Mouse (Mus musculus) forebrain, embryonic 15.5 days (tissue): Measurements from ENCODE around the gene Zcchc2. TPM values are rescaled to one million over a fixed set of nuclear protein-coding genes. Genes with fewer than 3 reads are reported as not detected.

Source experiments
- ATAC-seq: fragments of 200-750 bp; cut with Nextera tagmentation; replicated peaks from 2 replicates; pipeline ENCODE4 v1.8.0; 2017; ENCODE audit warnings: mild to moderate bottlenecking, moderate TSS enrichment, moderate library complexity
- H3K27ac ChIP-seq: fragments of 300-500 bp; sonication (generic); replicated peaks from 2 replicates; pipeline ENCODE4 v1.5.1; 2015; ENCODE audit warnings: mild to moderate bottlenecking, inconsistent platforms
- H3K27me3 ChIP-seq: fragments of 300-500 bp; sonication (generic); 2 replicates; pipeline ENCODE4 v1.6.1; 2015; ENCODE audit warnings: inconsistent platforms
- H3K36me3 ChIP-seq: fragments of 300-500 bp; sonication (generic); 2 replicates; pipeline ENCODE4 v1.6.1; 2015; ENCODE audit warnings: mild to moderate bottlenecking, inconsistent platforms
- H3K4me1 ChIP-seq: fragments of 300-500 bp; sonication (generic); 2 replicates; pipeline ENCODE4 v1.6.1; 2015; ENCODE audit warnings: inconsistent platforms
- H3K4me2 ChIP-seq: fragments of 300-500 bp; sonication (generic); replicated peaks from 2 replicates; pipeline ENCODE4 v1.6.1; 2015; ENCODE audit warnings: mild to moderate bottlenecking, inconsistent platforms
- H3K4me3 ChIP-seq: fragments of 300-500 bp; sonication (generic); 2 replicates; pipeline ENCODE4 v1.5.1; 2015; ENCODE audit warnings: mild to moderate bottlenecking, inconsistent platforms
- H3K9ac ChIP-seq: fragments of 300-500 bp; sonication (generic); replicated peaks from 2 replicates; pipeline ENCODE4 v1.6.1; 2015; ENCODE audit warnings: mild to moderate bottlenecking, inconsistent platforms
- H3K9me3 ChIP-seq: fragments of 300-500 bp; sonication (generic); 2 replicates; pipeline ENCODE4 v1.6.1; 2016; ENCODE audit warnings: inconsistent platforms
- WGBS: fragments of 180-500 bp; shearing (Covaris S2); methylation state at CpG from one replicate; pipeline ENCODE4 v1.1.7; 2015; ENCODE audit warnings: mixed read lengths; 5-methylcytosine and 5-hydroxymethylcytosine counted together
- polyA plus RNA-seq: library from polyadenylated mRNA; unstranded; fragments of >200 nt; fragmentation: Nextera tagmentation; extraction: Ambion mirVana; gene quantifications from 2 replicates; pipeline ENCODE4 v1.2.1, GENCODE M21; 2015

Gene Zcchc2
- polyA plus RNA-seq, 1 experiment from 2014 or later, result 1.6 TPM

- H3K4me2 ChIP-seq, result no peak overlapping the region
- no peak for ATAC-seq
- peaks cover 19% of the 10 kb centered on the region for H3K4me1 ChIP-seq
- no peaks in the 10 kb centered on the region for H3K27me3 ChIP-seq
- no peak overlapping the region for H3K27ac ChIP-seq
- H3K9me3 ChIP-seq, result no peaks in the 10 kb centered on the region
- no peak overlapping the region for H3K9ac ChIP-seq
- H3K36me3 ChIP-seq, result no peaks in the 10 kb centered on the region
- 88% methylated on average over 6 of the region's 6 CpGs for WGBS
- no peak overlapping the region for H3K4me3 ChIP-seq
These were observed 77.1 kb downstream of the Zcchc2 start for GRCm38 (mm10) chr1:106067306-106067705.

GRCm38 (mm10) chr1:106069867-106070543, 79.8 kb downstream of the Zcchc2 start:
- no peak for ATAC-seq
- 70% methylated on average over 7 of the region's 7 CpGs for WGBS
- Histone ChIP-seq H3K4me3 (no peak overlapping the region), H3K27me3 (no peaks in the 10 kb centered on the region), H3K36me3 (no peaks in the 10 kb centered on the region), H3K4me2 (no peak overlapping the region), H3K4me1 (peaks cover 16% of the 10 kb centered on the region), H3K9me3 (no peaks in the 10 kb centered on the region), H3K9ac (no peak overlapping the region), H3K27ac (no peak overlapping the region)

GRCm38 (mm10) chr1:106070814-106071213, 80.6 kb downstream of the Zcchc2 start:
- Histone ChIP-seq H3K27ac (no peak overlapping the region), H3K9ac (no peak overlapping the region), H3K4me3 (no peak overlapping the region), H3K9me3 (no peaks in the 10 kb centered on the region), H3K36me3 (no peaks in the 10 kb centered on the region), H3K4me1 (peaks cover 12% of the 10 kb centered on the region), H3K4me2 (no peak overlapping the region), H3K27me3 (no peaks in the 10 kb centered on the region)
- 52% methylated on average over 4 of the region's 4 CpGs for WGBS
- peak; percentile 20 for ATAC-seq

- peak overlapping the region; percentile 25 for H3K27ac ChIP-seq
These were observed 81.2 kb downstream of the Zcchc2 start for GRCm38 (mm10) chr1:106071237-106072070.

GRCm38 (mm10) chr1:106072071-106072440, 81.8 kb downstream of the Zcchc2 start:
- Histone ChIP-seq H3K27me3 (no peaks in the 10 kb centered on the region), H3K27ac (peak overlapping the region; percentile 25), H3K4me1 (peaks cover 10% of the 10 kb centered on the region), H3K36me3 (no peaks in the 10 kb centered on the region), H3K4me3 (peak overlapping the region; percentile 9; the same call in 1 of the 2 replicates), H3K9me3 (no peaks in the 10 kb centered on the region), H3K9ac (0 out of 2 replicates have a peak overlapping the region, but pooled peaks have one; percentile 2), H3K4me2 (peak overlapping the region; percentile 40)
- ATAC-seq, result peak; percentile 90
- under 1% methylated on average over 10 of the region's 10 CpGs for WGBS

More at GRCm38 (mm10) chr1:106071237-106072070, 81.2 kb downstream of the Zcchc2 start:
- H3K36me3 ChIP-seq, result no peaks in the 10 kb centered on the region
- peak; percentile 77 for ATAC-seq
- H3K9ac ChIP-seq, result 0 out of 2 replicates have a peak overlapping the region, but pooled peaks have one; percentile 2
- H3K27me3 ChIP-seq, result no peaks in the 10 kb centered on the region
- peaks cover 10% of the 10 kb centered on the region for H3K4me1 ChIP-seq
- H3K9me3 ChIP-seq, result no peaks in the 10 kb centered on the region
- H3K4me3 ChIP-seq, result peak overlapping the region; percentile 9; the same call in 1 of the 2 replicates
- H3K4me2 ChIP-seq, result peak overlapping the region; percentile 40
- WGBS, result 7% methylated on average over 9 of the region's 9 CpGs

- Histone ChIP-seq H3K27ac (no peak overlapping the region), H3K27me3 (no peaks in the 10 kb centered on the region), H3K9ac (no peak overlapping the region), H3K36me3 (no peaks in the 10 kb centered on the region), H3K4me2 (no peak overlapping the region), H3K4me1 (peaks cover 10% of the 10 kb centered on the region), H3K4me3 (no peak overlapping the region), H3K9me3 (no peaks in the 10 kb centered on the region)
- WGBS, result 72% methylated on average over 7 of the region's 7 CpGs
- no peak for ATAC-seq
These were observed 83.0 kb downstream of the Zcchc2 start for GRCm38 (mm10) chr1:106073166-106073565.

- Histone ChIP-seq H3K36me3 (no peaks in the 10 kb centered on the region), H3K9ac (no peak overlapping the region), H3K4me2 (no peak overlapping the region), H3K27ac (no peak overlapping the region), H3K4me1 (peaks cover 10% of the 10 kb centered on the region), H3K27me3 (no peaks in the 10 kb centered on the region), H3K9me3 (no peaks in the 10 kb centered on the region), H3K4me3 (no peak overlapping the region)
- no peak for ATAC-seq
- WGBS, result 75% methylated on average over 7 of the region's 7 CpGs
These were observed 83.9 kb downstream of the Zcchc2 start for GRCm38 (mm10) chr1:106074141-106074540.

- Histone ChIP-seq H3K4me3 (no peak overlapping the region), H3K36me3 (no peaks in the 10 kb centered on the region)
- ATAC-seq, result no peak
These were observed 84.5 kb downstream of the Zcchc2 start for GRCm38 (mm10) chr1:106074656-106075055.

GRCm38 (mm10) chr1:106076641-106077040, 86.4 kb downstream of the Zcchc2 start:
- H3K36me3 ChIP-seq, result no peaks in the 10 kb centered on the region
- H3K9ac ChIP-seq, result no peak overlapping the region
- WGBS, result 86% methylated on average over 3 of the region's 3 CpGs
- no peak overlapping the region for H3K4me3 ChIP-seq
- ATAC-seq, result no peak
- peaks cover 7% of the 10 kb centered on the region for H3K4me1 ChIP-seq
- no peaks in the 10 kb centered on the region for H3K27me3 ChIP-seq
- no peaks in the 10 kb centered on the region for H3K9me3 ChIP-seq
- no peak overlapping the region for H3K27ac ChIP-seq
- no peak overlapping the region for H3K4me2 ChIP-seq

More at GRCm38 (mm10) chr1:106074656-106075055, 84.5 kb downstream of the Zcchc2 start:
- Histone ChIP-seq H3K27ac (no peak overlapping the region), H3K27me3 (no peaks in the 10 kb centered on the region), H3K9me3 (no peaks in the 10 kb centered on the region), H3K4me1 (peaks cover 10% of the 10 kb centered on the region), H3K9ac (no peak overlapping the region), H3K4me2 (no peak overlapping the region)
- 88% methylated on average over 5 of the region's 5 CpGs for WGBS

GRCm38 (mm10) chr1:106077166-106077565, 87.0 kb downstream of the Zcchc2 start:
- WGBS, result 89% methylated on average over 3 of the region's 3 CpGs
- no peak overlapping the region for H3K9ac ChIP-seq

More at GRCm38 (mm10) chr1:106077166-106077565, 87.0 kb downstream of the Zcchc2 start:
- Histone ChIP-seq H3K27ac (no peak overlapping the region), H3K36me3 (no peaks in the 10 kb centered on the region), H3K4me2 (no peak overlapping the region), H3K4me3 (no peak overlapping the region), H3K27me3 (no peaks in the 10 kb centered on the region), H3K4me1 (peaks cover 2% of the 10 kb centered on the region; the same call in 1 of the 2 replicates), H3K9me3 (no peaks in the 10 kb centered on the region)
- ATAC-seq, result no peak
